Mouse (Mus musculus) hindbrain, embryonic 11.5 days (tissue): ENCODE measurements around the gene Ubxn6. TPM values are rescaled to one million over a fixed set of nuclear protein-coding genes. Genes with fewer than 3 reads are reported as not detected.
"Not testable (repeated sequence)": the region's sequence is repeated elsewhere in the genome, so short reads cannot be mapped to it uniquely, and the experiment has no call there.

Experiments used
- ATAC-seq: fragments of 200-750 bp; cut with Nextera tagmentation; 2 replicates; pipeline ENCODE4 v1.8.0; 2017; ENCODE audit warnings: mild to moderate bottlenecking, moderate TSS enrichment, moderate library complexity; ENCODE audit not compliant: low FRiP score
- DNase-seq: peaks from one replicate; pipeline ENCODE4 v3.0.0-alpha.2; 2015; ENCODE audit warnings: low spot score
- H3K27ac ChIP-seq: fragments of 300-500 bp; sonication (generic); 2 replicates; pipeline ENCODE4 v1.5.1; 2014; ENCODE audit warnings: mild to moderate bottlenecking, low read depth, low read length
- H3K27me3 ChIP-seq: fragments of 300-500 bp; sonication (generic); 2 replicates; pipeline ENCODE4 v1.6.1; 2014; ENCODE audit warnings: mild to moderate bottlenecking, low read length, moderate library complexity, mixed read lengths; ENCODE audit not compliant: control insufficient read depth, insufficient read depth
- H3K36me3 ChIP-seq: fragments of 300-500 bp; sonication (generic); 2 replicates; pipeline ENCODE4 v1.6.1; 2014; ENCODE audit warnings: mild to moderate bottlenecking, low read length, moderate library complexity, mixed read lengths; ENCODE audit not compliant: control insufficient read depth, insufficient read depth
- H3K4me1 ChIP-seq: fragments of 300-500 bp; sonication (generic); replicated peaks from 2 replicates; pipeline ENCODE4 v1.6.1; 2014; ENCODE audit warnings: low read length, mixed read lengths; ENCODE audit not compliant: control insufficient read depth, insufficient read depth
- H3K4me2 ChIP-seq: fragments of 300-500 bp; sonication (generic); replicated peaks from 2 replicates; pipeline ENCODE4 v1.6.1; 2014; ENCODE audit warnings: mild to moderate bottlenecking, low read depth, low read length
- H3K4me3 ChIP-seq: fragments of 300-500 bp; sonication (generic); 2 replicates; pipeline ENCODE4 v1.5.1; 2014; ENCODE audit warnings: low read depth, low read length
- H3K9ac ChIP-seq: fragments of 300-500 bp; sonication (generic); 2 replicates; pipeline ENCODE4 v1.6.1; 2014; ENCODE audit warnings: low read depth, low read length
- H3K9me3 ChIP-seq: fragments of 300-500 bp; sonication (generic); 2 replicates; pipeline ENCODE4 v1.6.1; 2016; ENCODE audit warnings: low read length; ENCODE audit not compliant: control insufficient read depth
- WGBS: fragments of 180-500 bp; shearing (Covaris S2); extraction: QIAGEN DNeasy Blood & Tissue Kit; methylation state at CpG from one replicate; pipeline ENCODE4 v1.1.7; 2014; 5-methylcytosine and 5-hydroxymethylcytosine counted together
- polyA plus RNA-seq: library from polyadenylated mRNA; unstranded; fragments of >200 nt; fragmentation: Nextera tagmentation; extraction: Ambion mirVana; gene quantifications from 2 replicates; pipeline ENCODE4 v1.2.1, GENCODE M21; 2014

The Ubxn6 gene
- polyA plus RNA-seq, 1 experiment from 2014 or later = 51.1 TPM

GRCm38 (mm10) chr17:56106436-56106835, 31.6 kb upstream of the Ubxn6 start:
- not testable (repeated sequence) for H3K27ac ChIP-seq, H3K4me1 ChIP-seq, ATAC-seq, H3K4me3 ChIP-seq, H3K36me3 ChIP-seq, H3K9me3 ChIP-seq, H3K27me3 ChIP-seq, H3K4me2 ChIP-seq, DNase-seq, H3K9ac ChIP-seq
- WGBS = 94% methylated on average over 4 of the region's 4 CpGs

- H3K4me2 ChIP-seq, H3K27ac ChIP-seq, ATAC-seq, H3K27me3 ChIP-seq, H3K9ac ChIP-seq, H3K4me1 ChIP-seq, H3K4me3 ChIP-seq, DNase-seq, H3K9me3 ChIP-seq: not testable (repeated sequence)
- 100% methylated on average over 2 of the region's 5 CpGs for WGBS
- peaks cover 17% of the 10 kb centered on the region for H3K36me3 ChIP-seq
Observed at GRCm38 (mm10) chr17:56104821-56105220, 30.0 kb upstream of the Ubxn6 start.

GRCm38 (mm10) chr17:56103465-56104285, 28.8 kb upstream of the Ubxn6 start:
- no peaks in the 10 kb centered on the region for H3K4me1 ChIP-seq
- WGBS = 94% methylated on average over 8 of the region's 8 CpGs
- H3K36me3 ChIP-seq = peaks cover 20% of the 10 kb centered on the region
- ATAC-seq (no peak), DNase-seq (no peak)
- no peak overlapping the region for H3K4me3 ChIP-seq
- no peak overlapping the region for H3K9ac ChIP-seq
- H3K9me3 ChIP-seq = no peaks in the 10 kb centered on the region
- no peak overlapping the region for H3K4me2 ChIP-seq
- H3K27me3 ChIP-seq = no peaks in the 10 kb centered on the region
- no peak overlapping the region for H3K27ac ChIP-seq

GRCm38 (mm10) chr17:56102927-56103326, 28.1 kb upstream of the Ubxn6 start:
- H3K36me3 ChIP-seq = peaks cover 20% of the 10 kb centered on the region
- H3K9me3 ChIP-seq = no peaks in the 10 kb centered on the region
- H3K4me2 ChIP-seq = no peak overlapping the region
- no peak overlapping the region for H3K27ac ChIP-seq
- no peaks in the 10 kb centered on the region for H3K27me3 ChIP-seq
- DNase-seq (no peak), ATAC-seq (no peak)
- 91% methylated on average over 9 of the region's 9 CpGs for WGBS
- H3K4me3 ChIP-seq = no peak overlapping the region
- H3K9ac ChIP-seq = no peak overlapping the region
- H3K4me1 ChIP-seq = no peaks in the 10 kb centered on the region

- Histone ChIP-seq H3K9me3 (no peaks in the 10 kb centered on the region), H3K27me3 (no peaks in the 10 kb centered on the region), H3K4me1 (no peaks in the 10 kb centered on the region), H3K36me3 (peaks cover 26% of the 10 kb centered on the region), H3K27ac (no peak overlapping the region), H3K4me3 (no peak overlapping the region), H3K9ac (no peak overlapping the region), H3K4me2 (no peak overlapping the region)
- WGBS = 89% methylated on average over 5 of the region's 5 CpGs
- DNase-seq (no peak), ATAC-seq (no peak)
Observed at GRCm38 (mm10) chr17:56102158-56102557, 27.3 kb upstream of the Ubxn6 start.

- Histone ChIP-seq H3K36me3 (peaks cover 36% of the 10 kb centered on the region), H3K4me1 (no peaks in the 10 kb centered on the region), H3K27me3 (no peaks in the 10 kb centered on the region), H3K9me3 (no peaks in the 10 kb centered on the region), H3K4me2 (no peak overlapping the region), H3K9ac (no peak overlapping the region), H3K27ac (no peak overlapping the region), H3K4me3 (no peak overlapping the region)
- 85% methylated on average over 3 of the region's 3 CpGs for WGBS
- no peak for DNase-seq
- no peak for ATAC-seq
Observed at GRCm38 (mm10) chr17:56100811-56101210, 26.0 kb upstream of the Ubxn6 start.

GRCm38 (mm10) chr17:56098711-56099572, 24.1 kb upstream of the Ubxn6 start:
- Histone ChIP-seq H3K9me3 (no peaks in the 10 kb centered on the region), H3K4me3 (no peak overlapping the region), H3K4me2 (no peak overlapping the region), H3K36me3 (peaks cover 36% of the 10 kb centered on the region), H3K27me3 (no peaks in the 10 kb centered on the region), H3K9ac (no peak overlapping the region), H3K4me1 (no peaks in the 10 kb centered on the region), H3K27ac (no peak overlapping the region)
- no peak for DNase-seq
- ATAC-seq = no peak
- WGBS = 95% methylated on average over 15 of the region's 15 CpGs

GRCm38 (mm10) chr17:56098180-56098579, 23.4 kb upstream of the Ubxn6 start:
- 92% methylated on average over 8 of the region's 8 CpGs for WGBS
- Histone ChIP-seq H3K27ac (no peak overlapping the region), H3K9ac (no peak overlapping the region), H3K4me3 (no peak overlapping the region), H3K4me1 (no peaks in the 10 kb centered on the region), H3K4me2 (no peak overlapping the region), H3K27me3 (no peaks in the 10 kb centered on the region), H3K36me3 (peaks cover 38% of the 10 kb centered on the region), H3K9me3 (no peaks in the 10 kb centered on the region)
- ATAC-seq = no peak
- no peak for DNase-seq
